Mouse (Mus musculus) kidney, adult 2 months (tissue): Measurements from ENCODE around the gene Mrps18b. TPM values are rescaled to one million over a fixed set of nuclear protein-coding genes. Genes with fewer than 3 reads are reported as not detected.
"Not testable (repeated sequence)": the region's sequence is repeated elsewhere in the genome, so short reads cannot be mapped to it uniquely, and the experiment has no call there.

Experiments
- DNase-seq: peaks from one replicate; pipeline ENCODE4 v3.0.0; 2021
- H3K27ac ChIP-seq: fragments of 200-500 bp; 2 replicates; pipeline ENCODE4 v1.5.1; 2012; ENCODE audit warnings: low read depth, low read length, control low read depth, inconsistent platforms; ENCODE audit not compliant: insufficient read depth
- H3K27me3 ChIP-seq: fragments of 200-500 bp; replicated peaks from 2 replicates; pipeline ENCODE4 v1.6.1; 2012; ENCODE audit warnings: mild to moderate bottlenecking, moderate library complexity, low read length, inconsistent platforms; ENCODE audit not compliant: control insufficient read depth, insufficient read depth
- H3K36me3 ChIP-seq: fragments of 200-500 bp; 2 replicates; pipeline ENCODE4 v1.6.1; 2012; ENCODE audit warnings: mild to moderate bottlenecking, moderate library complexity, low read length, inconsistent platforms; ENCODE audit not compliant: control insufficient read depth, insufficient read depth
- H3K4me1 ChIP-seq: fragments of 200-500 bp; 2 replicates; pipeline ENCODE4 v1.6.1; 2011; ENCODE audit warnings: low read length; ENCODE audit not compliant: control insufficient read depth, insufficient read depth
- H3K4me3 ChIP-seq: fragments of 200-500 bp; 2 replicates; pipeline ENCODE4 v1.5.1; 2011; ENCODE audit warnings: mild to moderate bottlenecking, low read depth, low read length, control low read depth; ENCODE audit not compliant: insufficient read depth
- CTCF ChIP-seq: fragments of 200-500 bp; conservative IDR thresholded peaks from 2 replicates; pipeline ENCODE4 v1.5.1; 2011; ENCODE audit warnings: low read depth, mild to moderate bottlenecking, control low read depth, low read length, moderate library complexity, mixed read lengths; ENCODE audit not compliant: insufficient read depth, insufficient read length
- POLR2A ChIP-seq: fragments of 200-500 bp; IDR thresholded peaks from one replicate; pipeline ENCODE4 v1.6.1; 2011; ENCODE audit warnings: low read depth, low read length, control low read depth
- WGBS: fragments of 180-500 bp; shearing (Covaris S2); methylation state at CpG from one replicate; pipeline ENCODE4 v1.1.7; 2018; 5-methylcytosine and 5-hydroxymethylcytosine counted together
- polyA plus RNA-seq: library from polyadenylated mRNA; depleted of rRNA; stranded (reverse); fragments of >200 nt; gene quantifications from 2 replicates; pipeline ENCODE4 v1.2.3, GENCODE M21; 2012

The Mrps18b gene
- polyA plus RNA-seq, 1 experiment, result 91.4 TPM

- H3K36me3 ChIP-seq, result no peaks in the 10 kb centered on the region
- no peaks in the 10 kb centered on the region for H3K27me3 ChIP-seq
- no peak for DNase-seq
- H3K27ac ChIP-seq, result no peak overlapping the region
- no peaks in the 10 kb centered on the region for H3K4me1 ChIP-seq
- TF ChIP-seq CTCF (no peak), POLR2A (no peak)
- no peak overlapping the region for H3K4me3 ChIP-seq
- 64% methylated on average over 2 of the region's 2 CpGs for WGBS
These were observed 22.9 kb upstream of the Mrps18b start for GRCm38 (mm10) chr17:35939108-35939507.

- Histone ChIP-seq H3K27ac (no peak overlapping the region), H3K4me1 (no peaks in the 10 kb centered on the region), H3K36me3 (no peaks in the 10 kb centered on the region), H3K27me3 (no peaks in the 10 kb centered on the region), H3K4me3 (no peak overlapping the region)
- WGBS, result 32% methylated on average over 2 of the region's 2 CpGs
- peak; percentile 92 for TF ChIP-seq CTCF
- TF ChIP-seq POLR2A, result no peak
- peak; percentile 58 for DNase-seq
These were observed 21.6 kb upstream of the Mrps18b start for GRCm38 (mm10) chr17:35937700-35938348.

- not testable (repeated sequence) for H3K36me3 ChIP-seq, H3K27ac ChIP-seq, H3K4me1 ChIP-seq, H3K4me3 ChIP-seq, H3K27me3 ChIP-seq, DNase-seq
- 87% methylated on average over 14 of the region's 14 CpGs for WGBS
These were observed 19.6 kb upstream of the Mrps18b start for GRCm38 (mm10) chr17:35935763-35936162.

- TF ChIP-seq POLR2A (no peak), CTCF (no peak)
- WGBS, result 83% methylated on average over 4 of the region's 4 CpGs
These were observed 16.4 kb upstream of the Mrps18b start for GRCm38 (mm10) chr17:35932608-35933007.

GRCm38 (mm10) chr17:35930627-35931026 is 14.4 kb upstream of the Mrps18b start:
- H3K27me3 ChIP-seq, result no peaks in the 10 kb centered on the region
- H3K36me3 ChIP-seq, result peaks cover 14% of the 10 kb centered on the region
- H3K27ac ChIP-seq, result no peak overlapping the region
- 91% methylated on average over 12 of the region's 12 CpGs for whole genome bisulfite sequencing
- no peak overlapping the region for H3K4me3 ChIP-seq
- DNase-seq, result no peak
- no peaks in the 10 kb centered on the region for H3K4me1 ChIP-seq
- TF ChIP-seq POLR2A (no peak), CTCF (no peak)

More at GRCm38 (mm10) chr17:35932608-35933007, 16.4 kb upstream of the Mrps18b start:
- H3K4me3 ChIP-seq, result no peak overlapping the region
- H3K27me3 ChIP-seq, result no peaks in the 10 kb centered on the region
- H3K4me1 ChIP-seq, result no peaks in the 10 kb centered on the region
- peaks cover 7% of the 10 kb centered on the region; the same call in 1 of the 2 replicates for H3K36me3 ChIP-seq
- H3K27ac ChIP-seq, result no peak overlapping the region
- no peak for DNase-seq

DNA sequence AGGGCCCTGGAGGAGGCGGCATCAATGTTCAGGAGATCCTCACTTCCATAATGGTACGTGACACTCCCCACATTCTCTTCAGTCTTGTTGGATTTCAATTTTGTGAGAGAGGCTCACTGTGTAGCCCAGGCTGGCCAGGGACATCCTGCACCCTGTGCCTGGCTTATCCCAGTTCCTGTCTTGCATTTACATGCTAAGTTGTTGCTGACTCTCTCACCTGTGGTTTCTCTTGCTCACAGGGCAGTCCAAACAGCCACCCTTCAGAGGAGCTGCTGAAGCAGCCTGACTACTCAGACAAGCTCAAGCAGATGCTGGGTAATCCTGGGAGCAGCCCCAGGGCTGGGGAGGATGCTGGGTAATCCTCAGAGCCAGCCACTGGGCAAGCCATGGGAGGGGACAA is 13.3 kb upstream of the Mrps18b start:
- 100% methylated on average over 2 of the region's 2 CpGs for WGBS
- peaks cover 14% of the 10 kb centered on the region for H3K36me3 ChIP-seq
- no peak for DNase-seq
- H3K27me3 ChIP-seq, result no peaks in the 10 kb centered on the region
- no peak overlapping the region for H3K27ac ChIP-seq
- H3K4me3 ChIP-seq, result no peak overlapping the region
- TF ChIP-seq POLR2A (no peak), CTCF (no peak)
- no peaks in the 10 kb centered on the region for H3K4me1 ChIP-seq

DNA sequence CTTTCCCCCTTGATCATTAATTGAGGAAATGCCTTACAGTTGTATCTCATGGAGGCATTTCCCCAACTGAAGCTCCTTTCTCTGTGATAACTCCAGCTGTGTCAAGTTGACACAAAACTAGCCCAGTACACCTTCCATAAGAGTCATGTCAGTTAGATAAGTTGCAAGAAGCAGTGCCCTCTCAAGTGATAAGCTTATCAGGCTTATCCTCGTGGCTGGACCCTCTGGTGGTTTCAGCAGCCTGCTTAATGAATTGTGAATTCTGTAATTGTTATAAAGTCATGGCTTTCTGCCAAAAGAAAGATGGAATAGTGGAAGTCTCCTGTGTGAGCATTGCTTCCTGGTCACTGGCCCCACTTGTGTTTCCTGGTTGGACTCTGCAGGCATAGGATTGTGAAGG is 11.3 kb upstream of the Mrps18b start:
- Histone ChIP-seq H3K27me3 (no peaks in the 10 kb centered on the region), H3K36me3 (peaks cover 14% of the 10 kb centered on the region), H3K27ac (no peak overlapping the region), H3K4me1 (peaks cover 5% of the 10 kb centered on the region; the same call in 1 of the 2 replicates), H3K4me3 (no peak overlapping the region)
- 54% methylated on average over 1 of the region's 1 CpGs for WGBS
- DNase-seq, result no peak
- TF ChIP-seq POLR2A, result no peak
- TF ChIP-seq CTCF, result no peak
